Mouse (Mus musculus) ES-E14 (cell line): ENCODE measurements around the gene Rel. TPM values are rescaled to one million over a fixed set of nuclear protein-coding genes. Genes with fewer than 3 reads are reported as not detected.
A peak's percentile ranks its signal among the peaks of the same experiment; 100 is the strongest.

Experiments used
- DNase-seq: peaks from one replicate; pipeline ENCODE4 v3.0.0-alpha.2; 2013; ENCODE audit warnings: low read depth, low spot score
- H3K27ac ChIP-seq: 2 replicates; pipeline ENCODE4 v1.5.1; 2012; ENCODE audit warnings: low read depth, mild to moderate bottlenecking, low read length, moderate library complexity, mixed read lengths; ENCODE audit not compliant: poor library complexity, insufficient read depth, severe bottlenecking
- H3K36me3 ChIP-seq: 2 replicates; pipeline ENCODE4 v1.6.1; 2012; ENCODE audit warnings: mild to moderate bottlenecking, low read length, moderate library complexity, mixed read lengths; ENCODE audit not compliant: control insufficient read depth, poor library complexity, insufficient read depth, severe bottlenecking
- H3K4me1 ChIP-seq, 2 experiments: fragments of 150-350 bp in 1 of 2; sonication (generic) in 1 of 2; 2 replicates each; pipeline ENCODE4 v1.6.1; 2012; ENCODE audit warnings: low read length in 2 of 2, mild to moderate bottlenecking in 1 of 2, mixed read lengths in 1 of 2; ENCODE audit not compliant: control insufficient read depth in 2 of 2, insufficient read depth in 2 of 2, poor library complexity in 1 of 2
- H3K4me3 ChIP-seq, 2 experiments: fragments of 150-350 bp in 1 of 2; sonication (generic) in 1 of 2; 2 replicates each; pipeline ENCODE4 v1.5.1; 2012; ENCODE audit warnings: low read length in 2 of 2, low read depth in 1 of 2, mild to moderate bottlenecking in 1 of 2, mixed read lengths in 1 of 2; ENCODE audit not compliant: insufficient read depth in 1 of 2, poor library complexity in 1 of 2, severe bottlenecking in 1 of 2
- H3K9ac ChIP-seq: 2 replicates; pipeline ENCODE4 v1.6.1; 2012; ENCODE audit warnings: low read depth, mild to moderate bottlenecking, low read length, mixed read lengths; ENCODE audit not compliant: poor library complexity, insufficient read depth, severe bottlenecking
- H3K9me3 ChIP-seq: fragments of 150-350 bp; sonication (generic); 2 replicates; pipeline ENCODE4 v1.6.1; 2012; ENCODE audit warnings: low read depth, mild to moderate bottlenecking, low read length; ENCODE audit not compliant: control insufficient read depth, insufficient read depth
- CHD2 ChIP-seq: IDR thresholded peaks from 2 replicates; pipeline ENCODE4 v1.6.1; 2014; ENCODE audit warnings: mild to moderate bottlenecking, low read depth, low read length, inconsistent platforms
- HCFC1 ChIP-seq: IDR thresholded peaks from 2 replicates; pipeline ENCODE4 v1.6.1; 2012; ENCODE audit warnings: low read length, inconsistent platforms, borderline replicate concordance; ENCODE audit not compliant: insufficient read depth
- MAFK ChIP-seq: IDR thresholded peaks from 2 replicates; pipeline ENCODE4 v1.6.1; 2014; ENCODE audit warnings: mild to moderate bottlenecking, low read depth, low read length, inconsistent platforms; ENCODE audit not compliant: insufficient read depth
- ZC3H11A ChIP-seq: IDR thresholded peaks from 2 replicates; pipeline ENCODE4 v1.6.1; 2012; ENCODE audit warnings: low read depth, mild to moderate bottlenecking, inconsistent platforms, low read length, borderline replicate concordance
- ZNF384 ChIP-seq: IDR thresholded peaks from 2 replicates; pipeline ENCODE4 v1.6.1; 2012; ENCODE audit warnings: low read depth, low read length, inconsistent platforms
- in situ Hi-C, 2 experiments: fragments of 600-800 bp; cut with MboI; formaldehyde crosslinking; loops; one replicate each; pipeline ENCODE4 v1.15.1; 2025; ENCODE audit warnings: low sequenced_read_pairs in 2 of 2, inconsistent platforms in 1 of 2; ENCODE audit not compliant: unreplicated experiment in 2 of 2
- total RNA-seq: library from RNA; depleted of rRNA; stranded (reverse); fragments of 300-350 nt; gene quantifications from 2 replicates; pipeline ENCODE4 v1.2.3, GENCODE M21; 2012

Gene Rel
- total RNA-seq, 1 experiment: 0.71 TPM

DNA sequence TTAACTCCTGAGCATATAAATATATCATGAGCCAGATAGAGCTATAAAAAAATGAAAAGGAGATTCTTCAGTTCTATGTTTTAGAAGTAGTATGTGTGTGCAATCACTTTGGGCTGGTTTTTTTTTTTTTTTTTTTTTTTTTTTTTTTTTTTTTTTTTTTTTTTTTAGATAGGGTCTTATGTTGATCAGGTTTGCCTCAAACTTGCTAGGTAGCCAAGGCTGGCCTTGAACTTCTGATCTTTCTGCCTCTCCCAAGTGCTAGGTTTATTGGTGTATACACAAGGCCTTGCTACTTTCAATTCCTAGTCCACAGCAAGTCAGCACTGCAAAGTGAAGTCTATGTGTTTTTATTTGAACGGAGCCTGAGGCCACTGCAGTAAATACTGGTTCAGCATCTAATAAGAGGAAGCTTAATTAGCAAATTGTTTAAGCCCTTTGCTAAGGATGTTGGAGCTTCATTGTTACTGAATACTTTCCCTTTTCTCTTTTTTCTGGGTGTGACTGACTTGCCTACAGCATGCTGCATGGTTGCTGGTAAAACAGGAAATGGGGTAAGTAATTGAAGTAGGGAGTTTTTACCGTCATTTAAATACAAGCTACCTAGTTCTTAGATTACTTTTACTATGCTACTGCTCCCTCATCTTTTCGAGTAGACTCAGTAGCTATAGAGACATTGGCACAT is 71.2 kb downstream of the Rel start:
- no peak overlapping the region for H3K9ac ChIP-seq
- H3K9me3 ChIP-seq: no peaks in the 10 kb centered on the region
- no peak for TF ChIP-seq MAFK
- TF ChIP-seq HCFC1: no peak
- TF ChIP-seq CHD2: no peak
- TF ChIP-seq ZC3H11A: no peak
- TF ChIP-seq ZNF384: peak; percentile 92
- peaks cover 0 to 7% of the 10 kb centered on the region in 2 experiments; a peak in 2 of 4 replicates for H3K4me1 ChIP-seq
- no peak overlapping the region for H3K4me3 ChIP-seq
- no peak for DNase-seq
- no peaks in the 10 kb centered on the region for H3K36me3 ChIP-seq
- in situ Hi-C loops: no loop called here
- H3K27ac ChIP-seq: no peak overlapping the region; the same call in 1 of the 2 replicates

DNA sequence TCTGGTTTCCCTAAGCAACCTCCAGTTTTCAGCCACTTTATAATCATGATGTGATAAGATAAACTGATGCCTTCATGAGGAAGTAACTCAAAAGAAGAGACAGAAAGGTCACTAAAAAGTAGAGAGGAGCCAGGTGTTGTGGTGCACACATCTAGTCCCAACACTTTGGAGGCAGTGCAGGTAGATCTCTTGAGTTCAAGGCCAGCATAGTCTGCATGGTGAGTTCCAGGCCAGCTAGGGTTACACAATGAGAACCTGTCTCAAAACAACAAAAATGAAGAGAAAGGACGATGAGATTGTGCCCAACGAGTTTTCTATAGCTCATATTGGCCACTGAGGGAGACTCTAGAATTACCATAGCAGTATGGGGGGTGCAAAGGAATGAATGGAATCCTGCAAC is 72.2 kb downstream of the Rel start:
- Histone ChIP-seq H3K4me1 (peaks cover 0 to 7% of the 10 kb centered on the region in 2 experiments; a peak in 2 of 4 replicates), H3K9me3 (no peaks in the 10 kb centered on the region), H3K27ac (no peak overlapping the region), H3K9ac (no peak overlapping the region), H3K36me3 (no peaks in the 10 kb centered on the region), H3K4me3 (no peak overlapping the region)
- in situ Hi-C loops: no loop called here
- TF ChIP-seq HCFC1: no peak
- no peak for TF ChIP-seq ZNF384
- no peak for TF ChIP-seq CHD2
- no peak for TF ChIP-seq MAFK
- no peak for TF ChIP-seq ZC3H11A
- no peak for DNase-seq

DNA sequence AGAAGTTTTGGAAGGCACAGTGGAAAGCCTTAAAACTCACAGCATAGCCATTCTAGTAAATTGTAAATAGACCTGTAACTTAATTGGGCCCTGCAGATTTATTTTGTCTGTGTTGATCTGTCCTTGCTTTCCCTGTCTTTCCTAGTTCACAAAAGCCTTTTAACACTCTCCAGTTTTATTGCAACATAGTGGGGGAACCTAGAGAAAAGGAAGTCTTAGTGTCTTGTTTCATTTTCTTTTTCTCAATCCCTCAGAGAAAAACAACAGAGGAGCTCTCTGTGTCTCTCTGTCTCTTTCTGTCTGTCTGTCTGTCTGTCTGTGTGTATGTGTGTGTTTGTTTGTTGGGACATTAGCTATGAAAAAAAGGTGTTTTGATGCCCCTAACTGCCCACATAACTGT is 74.9 kb downstream of the Rel start:
- Histone ChIP-seq H3K27ac (no peak overlapping the region), H3K4me1 (peaks cover 0 to 7% of the 10 kb centered on the region in 2 experiments; a peak in 2 of 4 replicates), H3K9me3 (no peaks in the 10 kb centered on the region), H3K4me3 (no peak overlapping the region), H3K36me3 (no peaks in the 10 kb centered on the region), H3K9ac (no peak overlapping the region)
- no peak for TF ChIP-seq MAFK
- TF ChIP-seq ZNF384: no peak
- TF ChIP-seq HCFC1: no peak
- no peak for TF ChIP-seq CHD2
- no peak for TF ChIP-seq ZC3H11A
- no peak for DNase-seq
- in situ Hi-C loops: no loop called here

DNA sequence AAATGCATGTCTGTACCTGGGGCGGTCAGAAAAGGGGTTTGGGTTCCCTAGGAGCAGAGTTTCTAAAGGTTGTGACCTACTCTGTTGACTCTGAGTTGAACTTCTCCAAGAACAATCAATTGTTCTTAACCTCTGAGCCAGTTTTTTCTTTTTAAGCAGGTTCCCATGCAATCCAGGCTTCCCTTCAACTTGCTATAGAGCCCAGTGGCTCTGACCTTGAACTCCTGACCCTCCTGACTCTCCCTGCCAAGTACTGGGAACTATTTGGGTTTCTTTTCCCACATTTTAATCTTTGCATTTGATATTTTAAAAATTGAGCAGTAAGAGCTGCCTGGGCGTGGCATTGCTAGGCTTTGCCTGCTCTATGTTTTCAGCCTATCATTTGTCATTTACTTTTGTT is 77.5 kb downstream of the Rel start:
- no peak for DNase-seq
- 0 out of 4 replicates have a peak, but pooled peaks cover 0 to 2% of the 10 kb centered on the region in 2 experiments for H3K4me1 ChIP-seq
- peaks cover 2% of the 10 kb centered on the region for H3K36me3 ChIP-seq
- in situ Hi-C loops: no loop called here
- TF ChIP-seq ZNF384: no peak
- TF ChIP-seq HCFC1: no peak
- TF ChIP-seq MAFK: no peak
- TF ChIP-seq CHD2: no peak
- TF ChIP-seq ZC3H11A: no peak
- no peak overlapping the region for H3K27ac ChIP-seq
- no peaks in the 10 kb centered on the region for H3K9me3 ChIP-seq
- no peak overlapping the region for H3K4me3 ChIP-seq
- H3K9ac ChIP-seq: no peak overlapping the region
